ENCODE assay signal across 24 mouse cellular contexts in genomic region chr13:34762136-34762535, GRCm38 (mm10). TPM values are rescaled to one million over a fixed set of nuclear protein-coding genes. Genes with fewer than 3 reads are reported as not detected.
DNase-seq lines count a peak whose midpoint lies in the region; ATAC-seq lines count a peak whose summit lies in the region.
"Had no signal": no experiment of that assay in that cellular context is flagged by ENCODE, and none has a peak within 500 bp of the region (broad histone marks: within the 10 kb centered on the region; RNA-seq: fewer than 3 reads in every experiment).

No protein-coding gene starts in this region.

- WGBS in kidney, embryonic 16.5 days: 38% methylated on average over 5 of the region's 5 CpGs
- WGBS in intestine, embryonic 15.5 days: 48% methylated on average over 5 of the region's 5 CpGs

- no peaks in the 10 kb centered on the region for H3K27me3 ChIP-seq in kidney, embryonic 16.5 days (ENCODE audit: insufficient read depth, low read length)
- H3K27me3 ChIP-seq in intestine, embryonic 15.5 days (replicated peaks): no peaks in the 10 kb centered on the region
- H3K27me3 ChIP-seq: CH12.LX; kidney, embryonic 15.5 days; liver, embryonic 12.5 days; lung, embryonic 15.5 days had no signal

- H3K27ac ChIP-seq in kidney, embryonic 16.5 days (ENCODE audit: low read length): 0 out of 2 replicates have a peak overlapping the region, but pooled peaks have one; percentile 3
- H3K27ac ChIP-seq in intestine, embryonic 15.5 days: no peak overlapping the region
- H3K27ac ChIP-seq: embryonic facial prominence, embryonic 10.5 days; forebrain, embryonic 12.5 days; heart, embryonic 10.5 days; hindbrain, embryonic 14.5 days; kidney, embryonic 15.5 days; liver, embryonic 12.5 days; lung, embryonic 15.5 days; midbrain, embryonic 10.5 days had no signal

- H3K36me3 ChIP-seq in kidney, embryonic 16.5 days (ENCODE audit: insufficient read depth, low read length): no peaks in the 10 kb centered on the region
- H3K36me3 ChIP-seq in intestine, embryonic 15.5 days: no peaks in the 10 kb centered on the region
- H3K36me3 ChIP-seq: embryonic facial prominence, embryonic 10.5 days; forebrain, embryonic 12.5 days; heart, embryonic 10.5 days; kidney, embryonic 15.5 days; liver, embryonic 12.5 days; lung, embryonic 15.5 days; midbrain, embryonic 10.5 days had no signal

- H3K4me3 ChIP-seq in kidney, embryonic 16.5 days (ENCODE audit: low read length): no peak overlapping the region
- H3K4me3 ChIP-seq in intestine, embryonic 15.5 days (replicated peaks): no peak overlapping the region
- H3K4me3 ChIP-seq: embryonic facial prominence, embryonic 10.5 days; forebrain, embryonic 12.5 days; heart, embryonic 10.5 days; kidney, embryonic 15.5 days; liver, embryonic 12.5 days; lung, embryonic 15.5 days; midbrain, embryonic 10.5 days had no signal

- no peak for DNase-seq in kidney, adult 9 months
- peak; percentile 12 for DNase-seq in retina, postnatal 1 day
- no peak for DNase-seq in retina, embryonic 14.5 days (ENCODE audit: low spot score)
- no peak for DNase-seq in cerebellum, adult 9-10 months
- DNase-seq: cerebellum, adult 8-10 months; gastrocnemius, postnatal 10 days; lung, postnatal 4 days; right cerebral cortex, postnatal 25 days; thymus, postnatal 36 days had no signal

- 0 out of 2 replicates have a peak, but pooled peaks have one; percentile 49 for ATAC-seq in kidney, embryonic 16.5 days (ENCODE audit: low FRiP score, low TSS enrichment)
- ATAC-seq in intestine, embryonic 15.5 days: peak; percentile 59; the same call in 1 of the 2 replicates
- ATAC-seq in CD4-positive, CD25-positive, alpha-beta regulatory T cell, adult 4 months: no peak
- ATAC-seq: liver, embryonic 12.5 days had no signal

- no peak overlapping the region for H3K4me2 ChIP-seq in kidney, embryonic 16.5 days (replicated peaks; ENCODE audit: low read depth, low read length)
- H3K4me2 ChIP-seq in intestine, embryonic 15.5 days (replicated peaks): no peak overlapping the region
- H3K4me2 ChIP-seq: forebrain, embryonic 12.5 days; hindbrain, embryonic 14.5 days; kidney, embryonic 15.5 days; liver, embryonic 12.5 days; lung, embryonic 15.5 days had no signal

- no peak overlapping the region for H3K9ac ChIP-seq in kidney, embryonic 16.5 days (replicated peaks; ENCODE audit: low read length)
- no peak overlapping the region for H3K9ac ChIP-seq in intestine, embryonic 15.5 days
- H3K9ac ChIP-seq: forebrain, embryonic 12.5 days; hindbrain, embryonic 14.5 days; kidney, embryonic 15.5 days; liver, embryonic 12.5 days; lung, embryonic 15.5 days had no signal

- peaks cover 8% of the 10 kb centered on the region; the same call in 1 of the 2 replicates for H3K4me1 ChIP-seq in kidney, embryonic 16.5 days (ENCODE audit: insufficient read depth, low read length)
- H3K4me1 ChIP-seq in intestine, embryonic 15.5 days (replicated peaks): peaks cover 10% of the 10 kb centered on the region; the same call in 1 of the 2 replicates
- H3K4me1 ChIP-seq: liver, embryonic 12.5 days had no signal

- H3K9me3 ChIP-seq in kidney, embryonic 16.5 days (ENCODE audit: low read length): no peaks in the 10 kb centered on the region
- no peaks in the 10 kb centered on the region for H3K9me3 ChIP-seq in intestine, embryonic 15.5 days
- H3K9me3 ChIP-seq: embryonic facial prominence, embryonic 10.5 days; forebrain, embryonic 12.5 days; heart, embryonic 10.5 days; kidney, embryonic 15.5 days; liver, embryonic 12.5 days; lung, embryonic 15.5 days; midbrain, embryonic 10.5 days had no signal

RNA-seq across cellular contexts. Expression of gene Fam50b, which starts 27.5 kb away (rescaled TPM):
- not detected in 2 replicates for polyA plus RNA-seq in kidney, embryonic 16.5 days (2015; fragmentation: Nextera tagmentation; extraction: Ambion mirVana)
- polyA plus RNA-seq in intestine, embryonic 15.5 days (2015; fragmentation: Nextera tagmentation; extraction: Ambion mirVana): not detected in 2 replicates
- polyA plus RNA-seq in CD4-positive, CD25-positive, alpha-beta regulatory T cell, adult 4 months (2017; shearing (Covaris generic)): not detected
- polyA plus RNA-seq: embryonic facial prominence, embryonic 10.5 days; forebrain, embryonic 12.5 days; heart, embryonic 10.5 days; hindbrain, embryonic 14.5 days; kidney, embryonic 15.5 days; liver, embryonic 12.5 days; lung, embryonic 15.5 days; midbrain, embryonic 10.5 days; neural tube, embryonic 11.5 days; spleen, adult 2 months; stomach, embryonic 14.5 days had no signal
